ENCODE assay signal across 13 mouse cellular contexts in genomic region chr13:111050097-111050496, GRCm38 (mm10).
DNase-seq lines count a peak whose midpoint lies in the region; ATAC-seq lines count a peak whose summit lies in the region.
"Had no signal": no experiment of that assay in that cellular context is flagged by ENCODE, and none has a peak within 500 bp of the region (broad histone marks: within the 10 kb centered on the region; RNA-seq: fewer than 3 reads in every experiment).

No protein-coding gene starts in this region.

- intact Hi-C loops in heart, postnatal 10 days (cut with DNase I): no loop called here

- no peak overlapping the region for H3K4me3 ChIP-seq in heart, embryonic 10.5 days
- no peak overlapping the region for H3K4me3 ChIP-seq in lung, embryonic 15.5 days
- H3K4me3 ChIP-seq: embryonic facial prominence, embryonic 15.5 days; limb, embryonic 13.5 days; megakaryocyte, embryonic 14.5 days; stomach, embryonic 15.5 days had no signal

- no peak overlapping the region for H3K4me2 ChIP-seq in lung, embryonic 15.5 days
- H3K4me2 ChIP-seq: embryonic facial prominence, embryonic 15.5 days; limb, embryonic 13.5 days; stomach, embryonic 15.5 days had no signal

- H3K27me3 ChIP-seq in heart, embryonic 10.5 days (ENCODE audit: insufficient read depth, poor library complexity, severe bottlenecking): no peaks in the 10 kb centered on the region
- H3K27me3 ChIP-seq in lung, embryonic 15.5 days: no peaks in the 10 kb centered on the region
- H3K27me3 ChIP-seq: embryonic facial prominence, embryonic 15.5 days; limb, embryonic 13.5 days; megakaryocyte, embryonic 14.5 days; stomach, embryonic 15.5 days had no signal

- peaks cover 9% of the 10 kb centered on the region; the same call in 1 of the 2 replicates for H3K4me1 ChIP-seq in heart, embryonic 10.5 days
- H3K4me1 ChIP-seq in lung, embryonic 15.5 days: peaks cover 18% of the 10 kb centered on the region
- H3K4me1 ChIP-seq: embryonic facial prominence, embryonic 15.5 days; stomach, embryonic 15.5 days had no signal

- H3K27ac ChIP-seq in heart, embryonic 10.5 days: no peak overlapping the region
- H3K27ac ChIP-seq in lung, embryonic 15.5 days: peak overlapping the region; percentile 49
- H3K27ac ChIP-seq: embryonic facial prominence, embryonic 15.5 days; limb, embryonic 13.5 days; stomach, embryonic 15.5 days had no signal

- H3K9ac ChIP-seq in lung, embryonic 15.5 days: no peak overlapping the region
- H3K9ac ChIP-seq: embryonic facial prominence, embryonic 15.5 days; limb, embryonic 13.5 days; stomach, embryonic 15.5 days had no signal

- H3K9me3 ChIP-seq in heart, embryonic 10.5 days: no peaks in the 10 kb centered on the region
- no peaks in the 10 kb centered on the region for H3K9me3 ChIP-seq in lung, embryonic 15.5 days
- H3K9me3 ChIP-seq: embryonic facial prominence, embryonic 15.5 days; limb, embryonic 13.5 days; stomach, embryonic 15.5 days had no signal

- DNase-seq in adrenal gland, adult 2 months: peak; percentile 4
- no peak for DNase-seq in adrenal gland, postnatal 4 days (ENCODE audit: low spot score in 2 of 2)
- peak; percentile 22 to 28 for DNase-seq in heart, postnatal 10 days
- no peak for DNase-seq in heart, embryonic 10.5 days (ENCODE audit: low spot score)
- DNase-seq in Muller cell, postnatal 12 days (ENCODE audit: inconsistent ontology term): peak; percentile 70
- no peak for DNase-seq in frontal cortex, postnatal 14 days (ENCODE audit: low spot score in 2 of 2)
- DNase-seq in T-cell, adult 2 months (ENCODE audit: low spot score): no peak
- DNase-seq: kidney, adult 8-10 months had no signal

- no peaks in the 10 kb centered on the region for H3K36me3 ChIP-seq in heart, embryonic 10.5 days
- H3K36me3 ChIP-seq in lung, embryonic 15.5 days: no peaks in the 10 kb centered on the region
- H3K36me3 ChIP-seq: embryonic facial prominence, embryonic 15.5 days; limb, embryonic 13.5 days; stomach, embryonic 15.5 days had no signal

- peak; percentile 73 for ATAC-seq in lung, embryonic 15.5 days (ENCODE audit: borderline replicate concordance, extremely low read depth, low FRiP score, low TSS enrichment)

- 61% methylated on average over 6 of the region's 6 CpGs for WGBS in heart, embryonic 10.5 days
- 13% methylated on average over 6 of the region's 6 CpGs for WGBS in lung, embryonic 15.5 days

Comparison
In these comparisons a context has a peak if more than half of its experiments do, and no peak if none do; other contexts are left out.
1. DNase-seq: peak in adrenal gland, adult 2 months (single experiment), heart, postnatal 10 days (2 of 2) and Muller cell, postnatal 12 days (single experiment); none in adrenal gland, postnatal 4 days (0 of 2), heart, embryonic 10.5 days (single experiment), frontal cortex, postnatal 14 days (0 of 2) and T-cell, adult 2 months (single experiment).